Mouse (Mus musculus) 3T3-L1 (cell line): ENCODE results near the gene Mpl.

Source experiments
- DNase-seq: peaks from one replicate; pipeline ENCODE4 v3.0.0-alpha.2; 2015; ENCODE audit warnings: low read depth, low spot score

Gene Mpl

GRCm38 (mm10) chr4:118427768-118428451 lies 29.4 kb downstream of the Mpl start, which contains the start of gene Elovl1:
Elovl1 (plus strand) TSS chr4:118428093.
- DNase-seq = peak; percentile 90

DNA sequence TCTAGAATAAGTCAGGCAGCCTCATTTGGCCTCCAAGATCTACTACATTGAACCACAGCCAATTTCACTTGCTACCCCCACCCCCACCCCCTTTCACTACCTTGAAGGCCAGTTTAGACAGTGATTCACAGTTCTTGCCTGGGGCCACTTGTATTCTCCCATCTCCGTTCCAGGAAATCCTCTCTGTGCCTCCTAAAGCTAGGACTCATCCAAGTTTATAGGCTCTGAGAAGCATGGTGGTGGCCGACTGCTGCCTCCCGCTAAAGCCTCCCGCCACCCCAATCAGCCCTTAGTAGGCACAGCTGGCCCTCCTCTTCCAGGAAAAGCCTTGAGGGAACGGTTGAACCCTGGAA lies 29.9 kb downstream of the Mpl start:
- peak; percentile 80 for DNase-seq

DNA sequence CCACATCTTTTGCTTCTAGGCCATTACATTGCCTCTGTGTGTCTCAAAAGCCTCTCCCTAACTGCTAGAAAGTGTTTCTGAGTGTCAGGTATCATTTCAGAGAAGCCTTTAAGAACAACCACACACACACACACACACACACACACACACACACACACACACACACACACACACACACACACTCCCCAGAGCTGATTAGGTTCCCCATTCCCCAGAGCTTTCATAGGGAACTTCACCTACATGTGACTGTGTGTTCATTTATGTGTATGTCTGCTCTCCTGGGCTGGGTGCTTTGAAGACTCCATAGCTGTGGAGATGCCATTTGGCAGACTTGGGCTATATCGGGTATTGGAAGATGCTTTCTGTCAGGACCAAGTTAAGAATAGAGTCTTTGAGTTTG lies 31.9 kb downstream of the Mpl start:
- DNase-seq = no peak

DNA sequence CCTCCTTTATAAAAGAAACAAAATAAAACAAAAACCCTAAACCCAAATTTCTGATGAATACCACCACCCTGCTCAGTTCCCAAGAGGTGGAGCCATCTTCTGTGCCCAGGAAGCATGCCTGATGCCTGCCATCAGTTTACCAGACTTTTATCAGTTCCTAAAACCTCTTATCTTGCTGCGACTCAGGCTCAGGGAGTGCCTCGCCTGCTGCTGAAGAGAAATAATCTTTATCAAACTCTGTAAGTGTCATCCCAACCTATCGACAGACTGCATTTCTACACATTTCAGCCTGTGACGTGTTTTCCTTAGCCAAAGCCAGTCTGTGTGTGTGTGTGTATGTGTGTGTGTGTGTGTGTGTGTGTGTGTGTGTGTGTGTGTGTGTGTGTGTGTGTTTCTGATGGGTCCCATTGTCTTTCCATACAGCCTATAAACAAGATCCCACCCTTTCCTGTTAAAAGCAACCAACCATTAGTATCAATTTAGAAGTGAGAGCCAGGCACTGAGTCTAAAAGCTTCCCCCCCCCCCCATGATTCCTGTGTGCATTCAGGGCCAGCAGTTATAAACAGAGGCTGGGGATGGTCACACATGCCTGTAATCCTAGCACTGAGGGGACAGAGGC lies 32.7 kb downstream of the Mpl start:
- no peak for DNase-seq

DNA sequence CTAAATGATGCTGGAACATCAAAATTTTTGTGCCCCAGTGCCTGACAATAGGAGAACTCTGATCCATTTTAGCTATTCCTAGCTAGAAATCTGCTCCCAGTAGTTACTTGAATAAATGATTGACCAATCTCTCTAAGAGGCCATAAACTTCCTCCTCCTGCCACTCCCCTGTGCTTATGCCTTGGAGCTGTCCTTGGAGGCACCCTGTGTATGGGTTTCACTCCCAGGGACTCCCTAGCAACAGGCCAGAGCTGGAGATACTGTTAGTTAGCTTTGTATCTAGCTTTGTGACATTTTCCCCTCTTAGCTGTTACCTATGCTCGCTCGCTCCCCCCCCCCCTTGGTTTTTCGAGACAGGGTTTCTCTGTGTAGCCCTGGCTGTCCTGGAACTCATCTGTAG lies 35.9 kb downstream of the Mpl start:
- DNase-seq = no peak

GRCm38 (mm10) chr4:118417112-118417797 lies 40.1 kb downstream of the Mpl start:
- DNase-seq = no peak

- DNase-seq = no peak
Observed at GRCm38 (mm10) chr4:118416329-118416728, 41.0 kb downstream of the Mpl start.

GRCm38 (mm10) chr4:118415779-118416178 lies 41.5 kb downstream of the Mpl start:
- DNase-seq = no peak

- DNase-seq = no peak
Observed at GRCm38 (mm10) chr4:118413553-118413952, 43.8 kb downstream of the Mpl start.

DNA sequence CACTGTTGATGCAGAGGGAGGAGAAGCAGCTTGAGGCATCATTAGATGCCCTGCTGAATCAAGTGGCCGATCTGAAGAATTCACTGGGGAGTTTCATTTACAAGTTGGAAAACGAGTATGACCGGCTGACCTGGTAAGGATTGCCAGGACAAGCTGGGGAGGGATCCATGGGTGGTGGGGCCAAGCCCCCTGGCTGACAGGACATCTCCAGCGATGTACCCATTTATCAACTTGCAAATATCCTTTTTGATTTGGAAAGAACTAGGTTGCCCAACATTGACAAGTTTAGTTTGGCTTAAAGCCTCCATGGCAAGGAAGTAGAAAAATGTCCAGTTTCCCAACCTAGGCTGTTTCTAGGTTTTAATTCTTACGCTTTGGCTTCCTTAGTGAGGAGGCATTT lies 46.4 kb downstream of the Mpl start:
- DNase-seq = no peak

DNA sequence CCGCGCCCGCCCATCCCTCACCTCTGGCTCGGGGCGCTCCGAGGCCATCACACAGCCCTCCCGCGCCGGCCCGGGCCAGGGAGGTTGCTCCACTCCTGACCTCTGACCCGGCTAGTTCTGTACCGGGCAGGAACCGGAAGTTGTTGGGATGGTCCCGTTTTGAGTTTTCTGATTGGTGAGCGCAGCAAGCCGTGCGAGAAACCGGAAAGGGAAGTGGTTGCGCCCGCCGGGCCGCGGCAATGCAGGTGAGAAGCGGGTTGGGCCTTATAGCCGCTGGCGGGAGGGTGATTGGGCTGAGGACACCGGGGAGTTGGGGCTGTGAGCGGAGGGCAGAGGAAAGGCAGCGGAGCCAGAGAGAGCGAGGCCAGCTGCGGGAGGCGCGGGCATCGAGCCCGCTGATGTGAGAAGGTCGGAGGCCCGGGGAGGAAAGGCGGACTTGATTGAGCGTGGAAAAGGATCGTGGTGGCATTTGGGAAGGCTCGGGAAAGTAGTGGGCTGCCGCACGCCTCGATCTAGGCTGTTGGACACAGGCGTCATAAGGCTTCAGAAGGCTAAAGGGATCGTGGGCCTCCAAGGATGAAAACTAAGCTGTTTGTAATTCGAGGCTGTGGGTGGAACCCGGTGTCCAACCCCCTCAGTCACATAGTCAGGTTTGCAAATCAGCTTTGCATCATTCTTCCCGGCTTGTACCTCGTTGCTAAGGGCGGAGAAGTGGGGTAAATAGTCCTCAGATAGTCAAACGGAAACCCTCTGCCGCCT lies 48.0 kb downstream of the Mpl start, which contains the start of the genes Szt2 and Med8:
TSS of gene Szt2 (minus strand) at position 132 of the 759 bp plus-strand sequence.
TSS of gene Med8 (plus strand) at position 196 of the 759 bp plus-strand sequence.
- peak; percentile 94 for DNase-seq

GRCm38 (mm10) chr4:118402701-118403100 lies 54.6 kb downstream of the Mpl start:
- DNase-seq = no peak

- no peak for DNase-seq
Observed at GRCm38 (mm10) chr4:118401918-118402317, 55.4 kb downstream of the Mpl start.

DNA sequence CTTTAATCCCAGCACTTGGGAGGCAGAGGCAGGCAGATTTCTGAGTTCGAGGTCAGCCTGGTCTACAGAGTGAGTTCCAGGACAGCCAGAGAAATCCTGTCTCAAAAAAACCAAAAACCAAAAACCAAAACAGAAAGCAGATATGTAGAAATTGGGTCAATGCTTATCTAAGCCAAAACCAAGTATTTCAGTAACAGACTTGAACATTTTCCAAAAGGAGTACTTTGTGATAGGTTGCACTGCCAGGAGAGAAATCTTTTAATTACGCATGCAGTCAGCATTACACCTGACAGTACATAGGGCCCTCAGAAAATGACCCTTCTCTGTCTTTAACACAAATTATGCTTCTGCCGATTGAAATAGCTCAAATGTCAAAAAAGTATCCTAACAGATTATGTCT lies 55.9 kb downstream of the Mpl start:
- DNase-seq = no peak

GRCm38 (mm10) chr4:118398400-118398799 lies 58.9 kb downstream of the Mpl start:
- DNase-seq = no peak

- no peak for DNase-seq
Observed at GRCm38 (mm10) chr4:118396433-118396832, 60.9 kb downstream of the Mpl start.

DNA sequence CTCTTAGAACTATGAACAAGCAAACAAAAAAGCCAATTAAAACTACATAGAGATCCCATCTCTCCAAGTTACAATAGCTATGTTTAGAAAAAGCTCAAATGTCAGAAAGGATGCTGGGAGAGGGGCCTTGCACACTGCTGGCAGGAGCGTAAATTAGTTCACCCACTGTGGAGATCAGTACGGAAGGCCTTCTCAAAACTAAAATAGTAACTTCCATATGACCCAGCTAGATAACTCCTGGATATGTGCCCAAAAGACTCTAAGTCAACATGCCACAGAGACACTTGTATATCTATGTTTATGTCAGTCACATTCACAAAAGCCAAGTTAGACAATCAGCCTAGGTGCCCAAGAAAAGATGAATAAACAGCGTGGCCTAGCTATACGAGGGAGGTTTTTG lies 62.0 kb downstream of the Mpl start:
- DNase-seq = no peak

GRCm38 (mm10) chr4:118394505-118394904 lies 62.8 kb downstream of the Mpl start:
- no peak for DNase-seq
